Mouse (Mus musculus): ENCODE measurements at regions not wholly inside any gene's neighbourhood (a gene's known extent, or its start where the extent isn't known, plus 50 kb on each side); places are given as distances from the start of the nearest gene placed in this dataset.

DNA sequence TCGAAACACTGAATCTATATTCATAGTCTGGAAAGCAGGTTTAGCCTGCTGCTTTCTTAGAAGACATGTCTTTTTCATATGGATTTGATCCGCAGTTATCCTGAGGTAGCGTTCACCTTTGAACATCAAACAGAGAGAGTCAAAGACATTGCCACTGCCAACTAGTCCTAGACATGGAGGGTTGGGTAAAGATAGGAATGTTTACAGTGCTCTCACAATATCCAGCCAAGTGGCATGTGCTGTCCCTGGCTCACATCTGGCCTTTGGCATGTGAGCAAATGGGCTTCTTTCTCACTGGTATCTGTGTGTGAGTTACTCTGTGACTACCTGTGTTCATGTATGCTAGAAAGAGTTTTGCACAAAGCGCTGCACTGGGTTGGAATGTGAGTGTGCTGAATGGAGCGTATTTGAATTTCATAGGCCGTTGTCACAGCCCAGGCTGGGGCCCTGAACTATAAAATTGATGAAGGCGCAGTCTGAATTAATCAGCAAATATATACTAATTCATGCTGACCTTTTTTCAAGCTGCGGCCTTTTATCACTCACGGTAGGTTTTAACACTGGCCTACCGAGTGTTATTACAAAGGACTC lies 280.8 kb downstream of the En1 start:
- TF ChIP-seq CTCF (IDR thresholded peaks at IDR 0.05; ENCODE audit: borderline replicate concordance, insufficient read depth, low read depth, low read length) (no peak), POLR2A (IDR thresholded peaks at IDR 0.05; ENCODE audit: borderline replicate concordance, insufficient read depth, low read length) (no peak)

Data from cerebellum, adult 2 months (tissue).